Mouse (Mus musculus) lung, adult 2 months (tissue): Measurements from ENCODE around the gene Tmem63a. TPM values are rescaled to one million over a fixed set of nuclear protein-coding genes. Genes with fewer than 3 reads are reported as not detected.
"Not testable (repeated sequence)": the region's sequence is repeated elsewhere in the genome, so short reads cannot be mapped to it uniquely, and the experiment has no call there.

ENCODE experiments used
- DNase-seq: peaks from one replicate; pipeline ENCODE4 v3.0.0; 2022
- H3K4me1 ChIP-seq: fragments of 200-500 bp; 2 replicates; pipeline ENCODE4 v1.6.1; 2011; ENCODE audit warnings: low read length; ENCODE audit not compliant: control insufficient read depth, insufficient read depth
- H3K4me3 ChIP-seq: fragments of 200-500 bp; replicated peaks from 2 replicates; pipeline ENCODE3; 2011; ENCODE audit warnings: low read depth, mild to moderate bottlenecking, control low read depth, low read length; ENCODE audit errors: extremely low read depth
- CTCF ChIP-seq: fragments of 200-500 bp; IDR thresholded peaks from 2 replicates; pipeline ENCODE4 v1.5.1; 2011; ENCODE audit warnings: mild to moderate bottlenecking, low read length, control low read depth; ENCODE audit not compliant: insufficient read depth
- POLR2A ChIP-seq: fragments of 200-500 bp; IDR thresholded peaks from 2 replicates; pipeline ENCODE4 v1.6.1; 2011; ENCODE audit warnings: low read depth, mild to moderate bottlenecking, control low read depth, low read length, borderline replicate concordance; ENCODE audit errors: extremely low read depth
- WGBS: fragments of 180-500 bp; shearing (Covaris S2); methylation state at CpG from one replicate; pipeline ENCODE4 v1.1.7; 2018; 5-methylcytosine and 5-hydroxymethylcytosine counted together
- polyA plus RNA-seq: library from polyadenylated mRNA; depleted of rRNA; stranded (reverse); fragments of >200 nt; gene quantifications from 2 replicates; pipeline ENCODE4 v1.2.3, GENCODE M21; 2012

The Tmem63a gene
- polyA plus RNA-seq, 1 experiment: 81.7 TPM

DNA sequence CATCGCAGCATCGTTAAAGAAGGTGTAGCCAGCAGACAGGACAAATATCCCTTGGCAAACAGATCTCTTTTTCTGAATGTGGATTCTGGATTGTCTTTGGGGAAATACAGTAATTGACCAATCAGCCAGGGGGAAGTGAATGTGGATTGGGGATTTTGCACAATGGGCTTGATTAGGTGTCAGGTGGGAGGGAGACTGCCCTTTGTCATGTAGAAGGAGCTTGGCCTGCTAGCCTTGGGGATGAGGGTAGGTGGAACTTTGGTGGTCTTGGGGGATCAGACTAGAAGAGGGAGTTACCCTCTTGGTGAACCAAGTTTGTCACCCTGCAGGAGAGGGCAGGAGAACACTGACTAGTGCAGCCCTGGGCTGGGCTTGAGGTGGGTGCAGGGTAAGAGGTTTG is 17.4 kb upstream of the Tmem63a start:
- TF ChIP-seq CTCF: no peak
- TF ChIP-seq POLR2A: no peak
- no peak overlapping the region for H3K4me3 ChIP-seq
- H3K4me1 ChIP-seq: no peaks in the 10 kb centered on the region
- WGBS: 63% methylated on average over 2 of the region's 2 CpGs
- no peak for DNase-seq

DNA sequence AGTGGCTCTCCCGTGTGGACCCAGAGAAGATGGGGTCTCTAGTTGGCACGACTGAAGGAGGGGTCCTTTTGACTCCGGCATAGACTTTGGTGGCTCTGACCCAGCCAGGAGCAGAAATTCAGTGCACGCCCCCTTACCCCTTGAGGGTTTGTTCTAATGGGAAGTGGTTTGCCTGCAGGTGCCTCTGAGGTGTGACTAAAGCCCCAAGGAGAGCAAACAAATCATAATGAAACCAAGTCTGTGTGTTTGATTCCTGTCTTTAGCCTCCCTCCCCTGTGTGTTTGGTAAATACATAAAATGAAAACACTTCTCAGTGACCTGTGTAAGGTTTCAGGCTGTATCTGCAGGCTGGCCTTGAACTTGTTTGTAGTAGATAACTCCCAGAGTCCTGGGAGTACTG is 15.9 kb upstream of the Tmem63a start:
- DNase-seq: no peak
- 54% methylated on average over 4 of the region's 4 CpGs for WGBS
- no peaks in the 10 kb centered on the region for H3K4me1 ChIP-seq
- no peak for TF ChIP-seq CTCF
- TF ChIP-seq POLR2A: no peak
- no peak overlapping the region for H3K4me3 ChIP-seq

DNA sequence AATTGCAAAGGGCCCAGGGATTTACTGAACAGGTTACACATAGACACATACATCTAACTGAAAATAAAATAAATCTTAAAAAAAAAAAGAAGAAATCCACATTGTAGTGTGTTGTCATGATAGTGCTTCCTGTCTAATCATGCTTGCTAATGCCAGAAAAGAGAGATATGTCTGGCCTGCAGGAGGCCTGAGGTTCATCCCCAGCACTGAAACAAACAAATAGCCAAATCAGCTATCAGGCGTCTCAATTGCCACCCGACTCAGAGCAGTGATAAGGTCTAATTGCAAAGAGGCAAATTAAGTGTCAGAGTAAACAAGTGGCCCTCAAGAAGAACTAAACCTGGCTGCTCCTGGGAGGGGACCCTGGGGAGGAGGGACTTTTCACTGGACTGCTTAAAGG is 12.5 kb upstream of the Tmem63a start:
- Histone ChIP-seq H3K4me3 (no peak overlapping the region), H3K4me1 (no peaks in the 10 kb centered on the region)
- 47% methylated on average over 2 of the region's 2 CpGs for WGBS
- no peak for TF ChIP-seq CTCF
- TF ChIP-seq POLR2A: no peak
- no peak for DNase-seq

GRCm38 (mm10) chr1:180931106-180931505 is 11.0 kb upstream of the Tmem63a start:
- DNase-seq: no peak
- TF ChIP-seq POLR2A: no peak
- TF ChIP-seq CTCF: no peak
- H3K4me1 ChIP-seq: no peaks in the 10 kb centered on the region
- H3K4me3 ChIP-seq: no peak overlapping the region
- 66% methylated on average over 3 of the region's 3 CpGs for WGBS

GRCm38 (mm10) chr1:180933659-180934058 is 8.5 kb upstream of the Tmem63a start:
- no peak for TF ChIP-seq POLR2A
- TF ChIP-seq CTCF: no peak
- no peak for DNase-seq
- WGBS: 58% methylated on average over 6 of the region's 6 CpGs
- H3K4me1 ChIP-seq: no peaks in the 10 kb centered on the region
- H3K4me3 ChIP-seq: no peak overlapping the region

DNA sequence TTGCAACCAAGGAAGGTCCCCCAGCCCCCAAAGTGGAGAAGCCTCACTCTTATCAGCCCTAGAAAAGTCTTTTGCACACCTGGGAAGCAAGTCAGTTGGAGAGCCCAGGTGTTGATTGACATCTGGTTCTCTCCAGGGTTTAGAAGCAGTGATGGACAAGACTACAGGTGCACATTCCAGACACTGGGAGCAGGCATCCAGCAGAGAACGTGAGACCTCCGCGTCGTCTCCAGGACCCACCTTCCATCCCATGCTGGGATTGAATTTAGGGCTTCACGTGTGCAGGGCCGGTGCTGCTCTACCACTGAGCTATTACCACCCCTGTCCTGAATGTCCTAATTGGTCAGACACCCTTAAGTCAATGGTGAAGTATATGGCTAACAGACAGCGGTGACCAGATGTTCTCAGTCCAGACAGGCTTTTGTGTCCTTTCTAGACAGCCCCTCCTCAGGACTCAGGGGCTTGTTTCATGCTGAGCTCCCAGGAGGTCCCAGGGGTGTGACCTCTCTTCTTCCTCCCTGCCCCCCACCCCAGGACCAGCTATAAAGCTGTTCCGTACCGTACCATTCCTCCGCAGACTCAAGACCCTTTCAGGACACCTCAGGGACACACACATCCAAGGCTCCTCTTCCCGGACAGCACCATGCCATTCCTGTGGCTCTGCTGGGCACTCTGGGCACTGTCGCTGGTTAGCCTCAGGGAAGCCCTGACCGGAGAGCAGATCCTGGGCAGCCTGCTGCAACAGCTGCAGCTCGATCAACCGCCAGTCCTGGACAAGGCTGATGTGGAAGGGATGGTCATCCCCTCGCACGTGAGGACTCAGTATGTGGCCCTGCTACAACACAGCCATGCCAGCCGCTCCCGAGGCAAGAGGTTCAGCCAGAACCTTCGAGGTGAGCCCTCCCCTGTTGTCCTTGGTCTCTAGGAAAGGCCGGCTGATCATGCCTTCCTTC is 7.4 kb upstream of the Tmem63a start, which contains the start of gene Lefty1:
Gene Lefty1 (plus strand): TSS at position 556 of the 953 bp plus-strand sequence.
- WGBS: 59% methylated on average over 21 of the region's 21 CpGs
- Histone ChIP-seq H3K4me1 (no peaks in the 10 kb centered on the region), H3K4me3 (no peak within 1 kb of the TSS)
- no peak for DNase-seq
- TF ChIP-seq POLR2A (no peak), CTCF (no peak)

DNA sequence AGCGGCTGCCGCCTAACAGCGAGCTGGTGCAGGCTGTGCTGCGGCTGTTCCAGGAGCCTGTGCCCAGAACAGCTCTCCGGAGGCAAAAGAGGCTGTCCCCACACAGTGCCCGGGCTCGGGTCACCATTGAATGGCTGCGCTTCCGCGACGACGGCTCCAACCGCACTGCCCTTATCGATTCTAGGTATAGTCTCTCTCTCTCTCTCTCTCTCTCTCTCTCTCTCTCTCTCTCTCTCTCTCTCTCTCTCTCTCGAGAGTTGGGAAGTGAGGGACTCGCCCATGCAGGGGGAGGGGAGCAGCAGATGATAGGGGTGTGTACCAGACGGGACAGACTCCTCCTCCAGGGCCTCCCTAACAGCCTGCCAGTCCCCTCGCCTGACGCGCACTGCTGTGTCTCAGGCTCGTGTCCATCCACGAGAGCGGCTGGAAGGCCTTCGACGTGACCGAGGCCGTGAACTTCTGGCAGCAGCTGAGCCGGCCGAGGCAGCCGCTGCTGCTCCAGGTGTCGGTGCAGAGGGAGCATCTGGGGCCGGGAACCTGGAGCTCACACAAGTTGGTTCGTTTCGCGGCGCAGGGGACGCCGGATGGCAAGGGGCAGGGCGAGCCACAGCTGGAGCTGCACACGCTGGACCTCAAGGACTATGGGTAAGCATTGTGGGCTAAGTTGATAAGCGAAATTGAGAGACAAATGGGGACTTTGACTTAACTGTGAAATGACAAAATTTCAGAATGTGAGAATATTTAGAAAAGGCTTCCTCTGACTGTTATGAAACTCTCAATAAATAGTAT is 5.3 kb upstream of the Tmem63a start:
- peak overlapping the region; percentile 52 for H3K4me3 ChIP-seq
- not testable (repeated sequence) for DNase-seq, H3K4me1 ChIP-seq
- 7% methylated on average over 41 of the region's 41 CpGs for whole genome bisulfite sequencing

DNA sequence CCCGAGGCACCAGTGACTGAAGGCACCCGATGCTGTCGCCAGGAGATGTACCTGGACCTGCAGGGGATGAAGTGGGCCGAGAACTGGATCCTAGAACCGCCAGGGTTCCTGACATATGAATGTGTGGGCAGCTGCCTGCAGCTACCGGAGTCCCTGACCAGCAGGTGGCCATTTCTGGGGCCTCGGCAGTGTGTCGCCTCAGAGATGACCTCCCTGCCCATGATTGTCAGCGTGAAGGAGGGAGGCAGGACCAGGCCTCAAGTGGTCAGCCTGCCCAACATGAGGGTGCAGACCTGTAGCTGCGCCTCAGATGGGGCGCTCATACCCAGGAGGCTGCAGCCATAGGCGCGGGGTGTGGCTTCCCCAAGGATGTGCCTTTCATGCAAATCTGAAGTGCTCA is 4.5 kb upstream of the Tmem63a start:
- 88% methylated on average over 13 of the region's 13 CpGs for WGBS

GRCm38 (mm10) chr1:180938781-180939180 is 3.4 kb upstream of the Tmem63a start:
- H3K4me1 ChIP-seq: peaks cover 13% of the 10 kb centered on the region
- not testable (repeated sequence) for H3K4me3 ChIP-seq, DNase-seq
- WGBS: 84% methylated on average over 2 of the region's 2 CpGs

More for the DNA sequence above, 4.5 kb upstream of the Tmem63a start:
- not testable (repeated sequence) for H3K4me1 ChIP-seq, H3K4me3 ChIP-seq, DNase-seq
